Comparison of ENCODE assay signal across 1 mouse cellular context in the genomic region with DNA sequence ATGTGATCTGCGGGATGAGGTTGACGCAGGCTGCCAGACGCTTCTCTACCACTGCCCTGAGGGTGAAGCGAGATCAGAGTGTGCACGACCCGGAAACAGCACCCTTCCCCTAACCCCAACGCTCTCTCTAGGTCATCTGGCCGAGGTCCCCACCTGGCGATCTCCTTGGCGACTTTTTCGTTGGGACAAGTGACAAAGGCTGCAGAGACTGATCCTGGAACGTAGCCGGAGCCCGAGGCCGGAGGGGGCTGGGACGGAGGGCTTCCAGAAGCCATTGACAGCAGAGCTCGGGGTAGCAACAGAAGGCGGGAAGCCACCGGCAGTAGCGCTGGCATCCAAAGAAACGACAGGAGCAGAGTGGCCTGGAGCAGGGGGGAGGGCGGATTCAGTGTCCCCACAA.
TF ChIP-seq lines count a peak whose summit lies in the region.

No protein-coding gene starts in this region.

TF ChIP-seq in MEL, 35 proteins besides CTCF, POLR2A, EP300 and RAD21:
- 0 out of 2 replicates have a peak, but pooled peaks have one; percentile 16 for TF ChIP-seq ZMIZ1 (IDR thresholded peaks at IDR 0.05; ENCODE audit: low read depth, low read length)
- TF ChIP-seq E2F4 (IDR thresholded peaks at IDR 0.05; ENCODE audit: borderline replicate concordance, low read depth, low read length): peak; percentile 52; the same call in 1 of the 2 replicates
- TF ChIP-seq MXI1 (IDR thresholded peaks at IDR 0.05; ENCODE audit: low read depth, low read length): no peak; the same call in 1 of the 2 replicates
- TF ChIP-seq CHD1 (IDR thresholded peaks at IDR 0.05; ENCODE audit: low read depth, low read length): 0 out of 2 replicates have a peak, but pooled peaks have one; percentile 79
